Mouse (Mus musculus): ENCODE measurements around the gene Ubb.
"Not testable (repeated sequence)": the region's sequence is repeated elsewhere in the genome, so short reads cannot be mapped to it uniquely, and the experiment has no call there.

The Ubb gene

DNA sequence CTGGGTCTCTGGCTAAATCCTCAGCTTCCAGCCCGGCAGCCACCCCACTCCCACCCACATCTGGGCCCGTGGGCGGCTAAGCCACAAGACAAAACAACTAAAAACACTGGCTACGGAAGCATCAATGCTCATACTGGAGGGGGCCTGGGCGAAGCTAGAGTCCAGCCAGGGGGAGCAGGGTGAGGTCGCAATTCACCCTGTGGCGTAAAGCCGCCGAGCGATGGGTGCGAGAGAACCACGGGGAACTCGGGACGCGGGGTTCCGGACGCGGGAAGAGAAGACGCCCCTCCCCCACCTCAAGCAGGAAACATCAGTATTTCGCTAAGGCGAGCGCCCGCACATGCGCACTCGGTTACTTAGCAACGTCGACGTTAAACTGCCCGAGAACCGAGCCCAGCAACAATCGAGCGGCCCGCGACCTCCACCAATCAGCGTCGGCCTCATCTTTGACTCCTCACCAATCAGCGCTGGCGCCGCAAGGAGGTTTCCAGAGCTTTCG is at the start of gene Ubb:
TSS of gene Ubb (plus strand) at position 445 of the 499 bp plus-strand sequence.
- DNase-seq (ENCODE audit: extremely low read depth, insufficient read length, low spot score): peak; percentile 99

DNA sequence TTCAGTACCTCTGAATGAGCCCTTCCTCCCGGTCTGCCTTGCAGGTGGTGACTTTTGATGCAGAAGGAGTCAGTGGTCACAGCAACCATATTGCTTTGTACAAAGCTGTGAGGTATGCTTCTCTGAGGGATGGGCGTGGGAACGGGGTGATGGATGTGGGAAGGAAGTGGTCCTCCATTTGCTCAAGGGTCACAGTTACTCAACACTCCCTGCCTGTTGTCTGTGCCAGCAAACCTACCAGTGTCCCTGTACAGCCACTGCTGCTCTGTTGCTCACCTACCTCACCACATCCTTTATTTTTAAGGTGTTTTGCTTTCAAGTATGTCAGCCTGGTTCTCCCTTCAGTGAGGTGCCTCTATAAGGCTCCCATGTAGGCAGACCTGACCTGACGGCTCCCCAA is 43.3 kb upstream of the Ubb start:
- DNase-seq (ENCODE audit: extremely low read depth, insufficient read length, low spot score): no peak

- DNase-seq (ENCODE audit: extremely low read depth, insufficient read length, low spot score): not testable (repeated sequence)
These were observed 42.6 kb upstream of the Ubb start for GRCm38 (mm10) chr11:62508365-62508764.

- DNase-seq (ENCODE audit: extremely low read depth, insufficient read length, low spot score): not testable (repeated sequence)
These were observed 42.2 kb upstream of the Ubb start for GRCm38 (mm10) chr11:62508816-62509215.

DNA sequence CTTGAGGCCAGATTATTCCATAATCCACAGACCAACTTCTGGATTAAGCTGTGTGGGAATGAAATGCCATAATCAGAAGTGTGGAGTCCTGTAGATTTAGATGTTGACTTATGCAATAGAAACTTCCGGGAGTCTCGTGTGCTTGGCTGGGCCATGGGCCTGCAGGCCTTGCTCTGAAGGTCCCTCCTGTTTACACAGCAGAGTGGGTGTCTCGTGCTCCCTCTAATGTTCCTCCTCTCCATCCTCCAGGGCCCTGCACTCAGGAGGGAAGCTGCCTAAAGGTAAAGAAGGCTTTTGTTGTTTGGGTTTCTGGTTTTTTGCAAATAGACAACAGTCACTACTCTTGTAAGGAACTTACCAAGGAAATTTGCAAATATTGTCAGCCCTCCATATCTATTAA is 41.4 kb upstream of the Ubb start:
- DNase-seq (ENCODE audit: extremely low read depth, insufficient read length, low spot score): no peak

- no peak for DNase-seq (ENCODE audit: extremely low read depth, insufficient read length, low spot score)
These were observed 40.0 kb upstream of the Ubb start for GRCm38 (mm10) chr11:62510956-62511355.

DNA sequence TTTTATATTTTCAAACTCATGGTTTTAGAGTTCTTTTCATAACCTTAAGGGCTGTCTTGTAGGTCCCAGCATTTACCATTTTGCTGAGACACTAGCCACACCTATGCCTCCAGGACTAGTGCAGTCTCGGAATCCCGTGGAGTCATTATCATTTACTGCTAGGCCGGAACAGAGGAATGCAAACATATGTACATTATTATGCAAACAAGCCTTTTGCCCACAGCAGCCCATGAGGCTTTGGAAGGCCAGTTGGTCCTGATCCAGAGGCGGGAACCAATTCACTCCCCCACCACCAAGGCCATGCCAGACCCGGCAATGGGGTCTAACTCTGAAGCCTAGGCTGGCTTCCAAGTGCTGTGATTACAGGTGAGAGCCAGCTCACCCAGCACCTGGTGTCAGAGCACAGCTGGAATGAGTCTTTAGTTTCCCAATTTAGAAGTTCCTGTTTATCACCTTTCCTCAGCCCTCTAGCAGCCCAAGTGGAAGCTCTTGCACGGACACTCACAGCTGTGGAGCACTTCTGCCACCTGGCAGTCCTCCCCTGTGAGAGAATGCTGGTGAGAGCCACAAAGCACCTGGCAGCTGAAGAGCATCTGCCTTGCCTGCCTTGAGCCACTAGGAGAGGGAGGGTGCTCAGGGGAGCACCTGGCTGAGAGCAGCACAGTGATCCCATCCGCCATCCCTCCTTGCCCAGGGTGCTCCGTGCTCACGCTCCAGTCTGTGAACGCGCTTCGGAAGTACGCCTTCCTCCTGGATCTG is 39.3 kb upstream of the Ubb start:
- DNase-seq (ENCODE audit: extremely low read depth, insufficient read length, low spot score): no peak

GRCm38 (mm10) chr11:62512529-62513080 is 38.4 kb upstream of the Ubb start:
- DNase-seq (ENCODE audit: extremely low read depth, insufficient read length, low spot score): no peak

DNA sequence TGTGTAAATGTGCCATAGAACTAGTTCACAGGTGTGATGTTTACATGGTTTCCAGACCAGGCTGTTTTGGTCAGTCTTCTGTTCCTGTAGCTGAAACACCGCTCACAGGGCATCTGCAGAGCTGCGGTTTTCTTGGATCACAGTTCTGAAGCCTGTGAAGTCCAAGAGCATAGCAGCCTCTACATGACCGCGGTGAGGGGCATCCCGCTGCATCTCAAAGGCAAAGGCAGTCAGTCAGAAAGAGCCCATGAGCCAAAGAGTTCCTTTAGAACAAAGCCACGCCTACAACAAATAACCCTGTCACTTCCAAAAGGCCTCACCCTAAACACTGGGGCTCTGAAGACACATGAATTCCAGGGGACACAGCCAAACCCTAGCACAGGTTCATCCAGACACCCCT is 37.7 kb upstream of the Ubb start:
- no peak for DNase-seq (ENCODE audit: extremely low read depth, insufficient read length, low spot score)

DNA sequence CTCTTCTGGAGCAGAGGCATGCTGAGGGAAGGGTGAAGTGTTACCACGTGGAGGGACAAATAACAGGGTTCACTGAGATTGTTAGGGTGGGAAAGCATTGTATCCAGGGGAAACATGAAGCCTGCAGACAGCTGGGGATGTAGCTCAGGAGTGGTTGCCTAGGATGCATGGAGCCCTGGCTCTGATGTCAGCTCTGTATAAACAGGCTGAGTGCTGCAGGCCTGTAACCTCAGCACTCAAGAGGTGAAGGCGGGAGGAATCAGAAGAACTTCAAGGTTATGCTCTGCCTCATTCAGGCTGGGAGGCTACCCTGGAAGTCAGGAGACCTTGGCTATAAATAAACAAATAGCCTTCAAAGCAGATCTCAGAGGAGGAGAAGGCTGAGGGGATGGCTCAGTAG is 32.0 kb upstream of the Ubb start:
- no peak for DNase-seq (ENCODE audit: extremely low read depth, insufficient read length, low spot score)

GRCm38 (mm10) chr11:62522283-62522682 is 28.7 kb upstream of the Ubb start:
- DNase-seq (ENCODE audit: extremely low read depth, insufficient read length, low spot score): no peak

GRCm38 (mm10) chr11:62537089-62537488 is 13.9 kb upstream of the Ubb start:
- DNase-seq (ENCODE audit: extremely low read depth, insufficient read length, low spot score): no peak

GRCm38 (mm10) chr11:62537590-62537989 is 13.4 kb upstream of the Ubb start:
- DNase-seq (ENCODE audit: extremely low read depth, insufficient read length, low spot score): no peak

GRCm38 (mm10) chr11:62538321-62539088 is 12.5 kb upstream of the Ubb start:
- peak; percentile 79 for DNase-seq (ENCODE audit: extremely low read depth, insufficient read length, low spot score)

DNA sequence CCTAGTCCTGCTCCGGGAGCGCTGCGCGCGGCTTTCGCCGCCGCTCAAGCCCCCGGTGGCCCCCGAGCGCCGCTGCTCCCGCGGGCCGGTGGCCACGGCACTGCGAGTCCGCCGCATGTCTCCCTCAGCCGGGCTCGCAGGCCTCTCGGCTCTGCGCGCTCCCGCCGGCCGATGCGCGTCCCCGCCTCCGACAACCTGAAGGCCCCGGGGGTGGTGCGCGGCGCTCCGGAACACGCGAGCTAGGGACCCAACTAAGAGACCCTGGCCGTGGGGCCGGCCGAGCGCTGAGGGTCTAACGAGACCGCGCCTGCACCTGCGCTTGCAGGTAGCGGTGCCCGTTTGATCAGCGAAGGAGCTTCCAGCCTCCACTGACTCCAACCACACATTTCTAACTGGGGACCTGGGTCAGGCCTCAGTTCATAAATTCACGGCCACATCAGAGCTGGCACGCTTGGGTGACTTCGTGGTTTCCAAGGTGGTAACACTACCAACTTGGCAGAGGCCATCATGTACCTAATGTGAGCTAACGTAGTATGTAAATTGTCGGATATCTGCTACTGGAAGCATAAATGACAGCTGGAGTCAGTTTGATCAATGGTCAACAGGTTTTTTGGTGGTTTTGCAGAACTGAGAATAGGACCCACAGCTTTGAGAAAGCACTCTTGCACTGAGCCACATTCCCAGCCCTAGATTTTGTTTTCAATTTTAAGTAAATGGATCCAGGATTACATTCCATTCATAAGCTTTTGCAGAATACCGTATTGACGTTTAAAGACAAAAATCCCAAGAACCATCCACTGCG is 11.7 kb upstream of the Ubb start, which contains the start of gene Cenpv:
TSS of gene Cenpv (minus strand) at position 173 of the 802 bp plus-strand sequence.
- peak; percentile 88 for DNase-seq (ENCODE audit: extremely low read depth, insufficient read length, low spot score)

- DNase-seq (ENCODE audit: extremely low read depth, insufficient read length, low spot score): no peak
These were observed 10.8 kb upstream of the Ubb start for GRCm38 (mm10) chr11:62540167-62540566.

DNA sequence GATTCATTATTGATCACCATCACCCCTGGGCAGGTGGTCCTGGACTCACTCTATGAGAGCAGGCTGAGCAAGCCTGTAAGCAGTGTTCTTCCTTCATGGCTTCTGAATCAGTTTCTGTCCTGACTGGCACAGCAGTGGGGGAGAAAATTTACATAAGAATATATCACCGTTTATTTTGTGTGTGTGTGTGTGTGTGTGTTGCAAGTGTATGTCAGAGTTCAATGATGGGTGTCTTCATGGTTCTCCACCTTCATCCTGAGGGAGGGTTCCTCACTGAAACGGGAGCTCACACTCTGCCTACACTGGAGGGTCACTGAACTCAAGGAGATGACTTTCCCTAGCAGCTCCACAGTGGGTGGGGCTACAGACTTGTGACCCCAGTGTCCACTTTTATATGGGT is 10.0 kb upstream of the Ubb start:
- DNase-seq (ENCODE audit: extremely low read depth, insufficient read length, low spot score): no peak

GRCm38 (mm10) chr11:62541581-62541980 is 9.4 kb upstream of the Ubb start:
- DNase-seq (ENCODE audit: extremely low read depth, insufficient read length, low spot score): no peak

DNA sequence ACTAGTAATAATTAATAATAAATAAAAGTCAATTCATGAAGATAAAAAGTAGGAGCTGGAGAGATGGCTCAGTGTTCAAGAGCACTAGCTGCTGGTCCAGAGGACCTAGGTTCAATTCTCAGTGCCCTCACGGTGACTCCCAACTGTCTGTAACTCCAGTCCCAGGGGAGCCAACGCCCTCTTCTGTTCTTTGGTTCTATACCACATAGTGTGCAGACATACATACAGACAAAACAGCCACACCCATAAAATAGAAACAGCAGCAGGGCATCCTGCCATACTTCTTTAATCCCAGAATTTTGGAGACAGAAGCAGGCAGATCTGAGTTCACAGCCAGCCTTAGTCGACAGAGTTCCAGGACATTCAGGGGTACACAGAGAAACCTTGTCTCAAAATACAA is 7.0 kb upstream of the Ubb start:
- DNase-seq (ENCODE audit: extremely low read depth, insufficient read length, low spot score): no peak

DNA sequence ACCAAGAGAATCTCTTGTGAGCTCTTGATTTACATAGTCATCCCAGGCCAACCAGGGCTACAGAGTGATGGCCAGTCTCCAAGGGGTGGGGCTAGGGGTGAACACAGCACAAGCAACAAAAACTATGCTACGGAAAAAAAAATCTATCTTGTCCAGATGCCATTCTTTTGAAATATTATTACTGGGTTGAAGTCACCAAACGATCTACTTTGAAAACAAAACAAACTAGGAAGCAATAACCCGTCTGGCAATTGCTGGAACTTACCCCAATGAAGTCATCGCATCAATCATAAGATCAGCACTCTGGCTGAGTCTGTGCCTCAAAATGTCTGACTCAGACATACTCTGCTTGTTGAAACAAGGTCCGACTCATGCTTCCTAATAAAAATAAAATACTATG is 1.2 kb upstream of the Ubb start:
- peak; percentile 78 for DNase-seq (ENCODE audit: extremely low read depth, insufficient read length, low spot score)

DNA sequence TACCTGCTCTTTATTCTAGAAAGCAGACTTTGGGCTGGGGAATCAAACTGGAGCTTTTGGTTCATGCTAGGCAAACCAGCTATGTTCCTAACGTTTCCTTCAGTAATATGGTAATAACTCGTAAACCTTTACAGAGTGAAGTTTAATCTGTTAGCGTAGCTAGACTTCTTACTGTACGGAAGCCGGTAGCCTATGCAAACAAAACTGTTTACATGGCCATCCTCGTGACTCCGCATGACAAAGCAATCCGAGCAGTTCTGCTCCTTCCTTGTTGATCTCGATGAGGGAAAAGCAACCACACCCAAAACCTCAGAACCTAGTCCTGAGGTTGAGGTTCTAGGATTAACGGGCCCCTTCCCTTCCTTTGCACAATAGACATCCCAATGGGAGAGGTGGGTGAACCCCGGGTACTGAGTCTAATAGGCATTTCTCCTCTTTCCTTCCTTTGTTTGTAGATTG is 715 bp upstream of the Ubb start:
- DNase-seq (ENCODE audit: extremely low read depth, insufficient read length, low spot score): no peak

All from 3134 (cell line).